Comparison of ENCODE assay signal across 24 mouse cellular contexts in the genomic region with DNA sequence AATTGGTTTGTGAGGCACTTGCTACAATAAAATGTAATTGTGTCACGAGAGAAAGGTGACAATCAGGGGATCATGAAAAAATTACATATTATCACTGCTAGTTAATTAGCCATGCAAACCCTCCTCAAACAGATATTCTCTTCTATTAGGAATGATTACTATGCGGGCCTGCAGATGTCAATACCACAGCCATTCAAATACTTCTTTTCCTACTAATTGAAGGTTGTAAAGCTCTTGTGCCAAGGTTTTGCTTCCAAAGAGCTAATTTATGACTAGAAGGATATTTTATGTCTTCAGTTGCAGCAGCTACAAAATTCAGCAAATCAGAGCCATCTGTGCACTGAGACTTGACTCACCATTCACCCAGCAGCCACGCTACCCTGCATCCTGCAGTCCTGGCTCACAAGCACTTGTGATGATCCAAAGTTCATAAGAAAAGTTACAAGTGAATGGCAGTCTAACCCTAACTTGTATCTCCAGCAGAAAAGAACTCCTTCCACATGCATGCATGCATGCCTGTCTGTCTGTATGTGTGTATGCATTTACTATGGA.
DNase-seq lines count a peak whose midpoint lies in the region; ATAC-seq and TF ChIP-seq lines count a peak whose summit lies in the region.
"Had no signal": no experiment of that assay in that cellular context is flagged by ENCODE, and none has a peak within 500 bp of the region (broad histone marks: within the 10 kb centered on the region; RNA-seq: fewer than 3 reads in every experiment).

No protein-coding gene starts in this region.

- H3K27ac ChIP-seq in forebrain, postnatal 0 days (ENCODE audit: low read depth, low read length) = no peak overlapping the region
- 0 out of 2 replicates have a peak overlapping the region, but pooled peaks have one; percentile 14 for H3K27ac ChIP-seq in limb, embryonic 11.5 days (replicated peaks; ENCODE audit: low read depth, low read length)
- no peak overlapping the region for H3K27ac ChIP-seq in intestine, embryonic 15.5 days
- H3K27ac ChIP-seq: embryonic facial prominence, embryonic 12.5 days; heart, adult 2 months; hindbrain, embryonic 12.5 days; left cerebral cortex, adult 2 months; liver, embryonic 12.5 days had no signal

- peak; percentile 6 for DNase-seq in adrenal gland, adult 2 months
- DNase-seq in adrenal gland, adult 8-10 months = no peak
- no peak for DNase-seq in frontal cortex, postnatal 36 days (ENCODE audit: low spot score in 2 of 2)
- peak; percentile 34 for DNase-seq in forebrain, postnatal 0 days
- DNase-seq in limb, embryonic 11.5 days (ENCODE audit: low spot score) = peak; percentile 57
- no peak for DNase-seq in gastrocnemius, postnatal 14 days
- DNase-seq: adrenal gland, postnatal 25 days; cerebellum, adult 11-12 months; cerebellum, postnatal 10 days; gastrocnemius, postnatal 36 days; heart, adult 2 months; kidney, adult 18-20 months; kidney, postnatal 4 days; left cerebral cortex, postnatal 4 days; lung, adult 18-20 months; lung, postnatal 10 days had no signal

- intact Hi-C loops in gastrocnemius, postnatal 14 days (cut with DNase I; ENCODE audit: low total_unique reads) = no loop called here

- H3K9me3 ChIP-seq in forebrain, postnatal 0 days (ENCODE audit: low read length) = no peaks in the 10 kb centered on the region
- H3K9me3 ChIP-seq in limb, embryonic 11.5 days (ENCODE audit: control insufficient read depth, low read length) = no peaks in the 10 kb centered on the region
- H3K9me3 ChIP-seq in intestine, embryonic 15.5 days = no peaks in the 10 kb centered on the region
- H3K9me3 ChIP-seq: embryonic facial prominence, embryonic 12.5 days; hindbrain, embryonic 12.5 days; liver, embryonic 12.5 days had no signal

- 25% methylated on average over 3 of the region's 3 CpGs for WGBS in forebrain, postnatal 0 days
- 12% methylated on average over 3 of the region's 3 CpGs for WGBS in limb, embryonic 11.5 days
- 89% methylated on average over 3 of the region's 3 CpGs for WGBS in intestine, embryonic 15.5 days

- H3K27me3 ChIP-seq in forebrain, postnatal 0 days (ENCODE audit: insufficient read depth, low read length) = no peaks in the 10 kb centered on the region
- H3K27me3 ChIP-seq in limb, embryonic 11.5 days (ENCODE audit: control insufficient read depth, insufficient read depth, low read length) = no peaks in the 10 kb centered on the region
- no peaks in the 10 kb centered on the region for H3K27me3 ChIP-seq in intestine, embryonic 15.5 days (replicated peaks)
- H3K27me3 ChIP-seq: embryonic facial prominence, embryonic 12.5 days; hindbrain, embryonic 12.5 days; liver, embryonic 12.5 days had no signal

- H3K4me2 ChIP-seq in forebrain, postnatal 0 days (ENCODE audit: low read depth) = no peak overlapping the region
- no peak overlapping the region for H3K4me2 ChIP-seq in limb, embryonic 11.5 days (ENCODE audit: low read depth, severe bottlenecking)
- H3K4me2 ChIP-seq in intestine, embryonic 15.5 days (replicated peaks) = no peak overlapping the region
- H3K4me2 ChIP-seq: embryonic facial prominence, embryonic 12.5 days; hindbrain, embryonic 12.5 days; liver, embryonic 12.5 days; midbrain, embryonic 11.5 days had no signal

- no peak for TF ChIP-seq CTCF in forebrain, postnatal 0 days (IDR thresholded peaks at IDR 0.05; ENCODE audit: low read depth)

- H3K9ac ChIP-seq in forebrain, postnatal 0 days = no peak overlapping the region
- H3K9ac ChIP-seq in limb, embryonic 11.5 days (ENCODE audit: low read length) = no peak overlapping the region
- no peak overlapping the region for H3K9ac ChIP-seq in intestine, embryonic 15.5 days
- H3K9ac ChIP-seq: embryonic facial prominence, embryonic 12.5 days; hindbrain, embryonic 12.5 days; liver, embryonic 12.5 days had no signal

- peaks cover 5% of the 10 kb centered on the region; the same call in 1 of the 2 replicates for H3K4me1 ChIP-seq in forebrain, postnatal 0 days (ENCODE audit: insufficient read depth)
- peaks cover 7% of the 10 kb centered on the region for H3K4me1 ChIP-seq in limb, embryonic 11.5 days (ENCODE audit: control insufficient read depth, insufficient read depth, low read length)
- no peaks in the 10 kb centered on the region for H3K4me1 ChIP-seq in intestine, embryonic 15.5 days (replicated peaks)
- H3K4me1 ChIP-seq: embryonic facial prominence, embryonic 12.5 days; hindbrain, embryonic 12.5 days; liver, embryonic 12.5 days had no signal

- no peaks in the 10 kb centered on the region for H3K36me3 ChIP-seq in forebrain, postnatal 0 days (ENCODE audit: insufficient read depth)
- H3K36me3 ChIP-seq in limb, embryonic 11.5 days (ENCODE audit: control insufficient read depth, insufficient read depth, low read length) = no peaks in the 10 kb centered on the region
- H3K36me3 ChIP-seq in intestine, embryonic 15.5 days = no peaks in the 10 kb centered on the region
- H3K36me3 ChIP-seq: embryonic facial prominence, embryonic 12.5 days; hindbrain, embryonic 12.5 days had no signal

- ATAC-seq in frontal cortex, adult (ENCODE audit: low TSS enrichment) = peak; percentile 62
- peak; percentile 72; the same call in 1 of the 2 replicates for ATAC-seq in forebrain, postnatal 0 days
- no peak; the same call in 1 of the 2 replicates for ATAC-seq in limb, embryonic 11.5 days (ENCODE audit: insufficient number of reproducible peaks, low FRiP score, low TSS enrichment, low read depth)
- ATAC-seq in intestine, embryonic 15.5 days = no peak
- ATAC-seq: liver, embryonic 12.5 days had no signal

- no peak overlapping the region for H3K4me3 ChIP-seq in forebrain, postnatal 0 days (ENCODE audit: low read depth, low read length)
- H3K4me3 ChIP-seq in limb, embryonic 11.5 days (ENCODE audit: low read depth, low read length) = no peak overlapping the region
- H3K4me3 ChIP-seq in intestine, embryonic 15.5 days (replicated peaks) = no peak overlapping the region
- H3K4me3 ChIP-seq: embryonic facial prominence, embryonic 12.5 days; erythroblast, embryonic 14.5 days; heart, adult 2 months; hindbrain, embryonic 12.5 days; left cerebral cortex, adult 2 months; liver, embryonic 12.5 days had no signal

Comparison
In these comparisons a context has a peak if more than half of its experiments do, and no peak if none do; other contexts are left out.
1. DNase-seq: peak in adrenal gland, adult 2 months (single experiment), forebrain, postnatal 0 days (single experiment) and limb, embryonic 11.5 days (single experiment); none in adrenal gland, adult 8-10 months (single experiment), frontal cortex, postnatal 36 days (0 of 2) and gastrocnemius, postnatal 14 days (single experiment).
2. ATAC-seq: peak in frontal cortex, adult (single experiment) and forebrain, postnatal 0 days (single experiment); none in limb, embryonic 11.5 days (single experiment) and intestine, embryonic 15.5 days (single experiment).